Mouse (Mus musculus): ENCODE measurements at regions not wholly inside any gene's neighbourhood (a gene's known extent, or its start where the extent isn't known, plus 50 kb on each side); places are given as distances from the start of the nearest gene placed in this dataset.

GRCm38 (mm10) chr4:87554912-87555311 lies 324.6 kb upstream of the Slc24a2 start:
- DNase-seq = no peak
